Mouse (Mus musculus): ENCODE data around the gene Olfr620. TPM values are rescaled to one million over a fixed set of nuclear protein-coding genes. Genes with fewer than 3 reads are reported as not detected.

Olfr620 gene
- polyA plus RNA-seq, 1 experiment from 2014 or later, result 0.21 TPM

Small RNA genes lying within 50 kb of the gene (microRNA-seq; reads per million reads assigned to microRNA genes)
- not detected for gene Gm26506 (ENCODE audit: borderline number of aligned reads)

Other genes with a start within 250 kb of the Olfr620 start
- gene Olfr601, start 249.9 kb downstream of the Olfr620 start, polyA plus RNA-seq (2015; fragmentation: Nextera tagmentation; extraction: Ambion mirVana), result 0.22 and 0.43 TPM in 2 replicates
- gene Olfr603, start 226.4 kb downstream of the Olfr620 start, polyA plus RNA-seq (2015; fragmentation: Nextera tagmentation; extraction: Ambion mirVana), result not detected in 2 replicates
- not detected in 2 replicates for gene Usp17lc, start 197.5 kb downstream of the Olfr620 start, polyA plus RNA-seq (2015; fragmentation: Nextera tagmentation; extraction: Ambion mirVana)
- gene Olfr605, start 167.1 kb downstream of the Olfr620 start, polyA plus RNA-seq (2015; fragmentation: Nextera tagmentation; extraction: Ambion mirVana), result not detected in 2 replicates
- gene Olfr606, start 163.5 kb downstream of the Olfr620 start, polyA plus RNA-seq (2015; fragmentation: Nextera tagmentation; extraction: Ambion mirVana), result 0.16 TPM in 1 of 2 replicates, not detected in the other
- 0.18 TPM in 1 of 2 replicates, not detected in the other for gene Olfr607, start 148.4 kb downstream of the Olfr620 start, polyA plus RNA-seq (2015; fragmentation: Nextera tagmentation; extraction: Ambion mirVana)
- 0.14 and 0.25 TPM in 2 replicates for gene Olfr608, start 142.7 kb downstream of the Olfr620 start, polyA plus RNA-seq (2015; fragmentation: Nextera tagmentation; extraction: Ambion mirVana)
- not detected in 2 replicates for gene Olfr609, start 114.5 kb downstream of the Olfr620 start, polyA plus RNA-seq (2015; fragmentation: Nextera tagmentation; extraction: Ambion mirVana)
- 0.28 TPM in 1 of 2 replicates, not detected in the other for gene Olfr610, start 100.4 kb downstream of the Olfr620 start, polyA plus RNA-seq (2015; fragmentation: Nextera tagmentation; extraction: Ambion mirVana)
- not detected in 2 replicates for gene Olfr611, start 91.7 kb downstream of the Olfr620 start, polyA plus RNA-seq (2015; fragmentation: Nextera tagmentation; extraction: Ambion mirVana)
- gene Olfr612, start 69.8 kb downstream of the Olfr620 start, polyA plus RNA-seq (2015; fragmentation: Nextera tagmentation; extraction: Ambion mirVana), result 0.26 and 0.27 TPM in 2 replicates
- 0.08 and 0.11 TPM in 2 replicates for gene Olfr613, start 64.5 kb downstream of the Olfr620 start, polyA plus RNA-seq (2015; fragmentation: Nextera tagmentation; extraction: Ambion mirVana)
- 0.25 and 0.29 TPM in 2 replicates for gene Olfr615, start 56.5 kb downstream of the Olfr620 start, polyA plus RNA-seq (2015; fragmentation: Nextera tagmentation; extraction: Ambion mirVana)
- gene Olfr616, start 43.4 kb downstream of the Olfr620 start, polyA plus RNA-seq (2015; fragmentation: Nextera tagmentation; extraction: Ambion mirVana), result 0.11 TPM in 2 replicates
- gene Olfr617, start 39.5 kb downstream of the Olfr620 start, polyA plus RNA-seq (2015; fragmentation: Nextera tagmentation; extraction: Ambion mirVana), result not detected in 2 replicates
- gene Olfr618, start 22.4 kb downstream of the Olfr620 start, polyA plus RNA-seq (2015; fragmentation: Nextera tagmentation; extraction: Ambion mirVana), result 0.07 TPM in 1 of 2 replicates, not detected in the other
- gene Olfr619, start 12.0 kb downstream of the Olfr620 start, polyA plus RNA-seq (2015; fragmentation: Nextera tagmentation; extraction: Ambion mirVana), result 0.20 TPM in 1 of 2 replicates, not detected in the other
- 0.29 and 0.68 TPM in 2 replicates for gene Olfr622, start 30.2 kb upstream of the Olfr620 start, polyA plus RNA-seq (2015; fragmentation: Nextera tagmentation; extraction: Ambion mirVana)
- not detected in 2 replicates for gene Olfr623, start 51.2 kb upstream of the Olfr620 start, polyA plus RNA-seq (2015; fragmentation: Nextera tagmentation; extraction: Ambion mirVana)
- gene Olfr624, start 58.7 kb upstream of the Olfr620 start, polyA plus RNA-seq (2015; fragmentation: Nextera tagmentation; extraction: Ambion mirVana), result 0.04 and 0.07 TPM in 2 replicates
- not detected in 2 replicates for gene Olfr625-ps1, start 70.2 kb upstream of the Olfr620 start, polyA plus RNA-seq (2015; fragmentation: Nextera tagmentation; extraction: Ambion mirVana)
- 0.17 TPM in 1 of 2 replicates, not detected in the other for gene Olfr243, start 102.1 kb upstream of the Olfr620 start, polyA plus RNA-seq (2015; fragmentation: Nextera tagmentation; extraction: Ambion mirVana)
- not detected in 2 replicates for gene Olfr628, start 117.8 kb upstream of the Olfr620 start, polyA plus RNA-seq (2015; fragmentation: Nextera tagmentation; extraction: Ambion mirVana)
- 0.09 TPM in 1 of 2 replicates, not detected in the other for gene Olfr629, start 132.4 kb upstream of the Olfr620 start, polyA plus RNA-seq (2015; fragmentation: Nextera tagmentation; extraction: Ambion mirVana)
- gene Olfr630, start 144.8 kb upstream of the Olfr620 start, polyA plus RNA-seq (2015; fragmentation: Nextera tagmentation; extraction: Ambion mirVana), result not detected in 2 replicates
- 0.25 and 0.43 TPM in 2 replicates for gene Olfr69, start 159.1 kb upstream of the Olfr620 start, polyA plus RNA-seq (2015; fragmentation: Nextera tagmentation; extraction: Ambion mirVana)
- 0.12 TPM in 1 of 2 replicates, not detected in the other for gene Olfr68, start 167.2 kb upstream of the Olfr620 start, polyA plus RNA-seq (2015; fragmentation: Nextera tagmentation; extraction: Ambion mirVana)
- not detected in 2 replicates for gene Olfr67, start 179.3 kb upstream of the Olfr620 start, polyA plus RNA-seq (2015; fragmentation: Nextera tagmentation; extraction: Ambion mirVana)
- 2,578 and 3,288 TPM in 2 replicates for gene Hbb-bt, start 201.5 kb upstream of the Olfr620 start, polyA plus RNA-seq (2015; fragmentation: Nextera tagmentation; extraction: Ambion mirVana)
- gene Hbb-bs, start 215.6 kb upstream of the Olfr620 start, polyA plus RNA-seq (2015; fragmentation: Nextera tagmentation; extraction: Ambion mirVana), result 7,493 and 10,028 TPM in 2 replicates
- not detected in 2 replicates for gene Hbb-bh2, start 228.0 kb upstream of the Olfr620 start, polyA plus RNA-seq (2015; fragmentation: Nextera tagmentation; extraction: Ambion mirVana)
- gene Hbb-bh1, start 230.6 kb upstream of the Olfr620 start, polyA plus RNA-seq (2015; fragmentation: Nextera tagmentation; extraction: Ambion mirVana), result 3.0 and 4.7 TPM in 2 replicates
- gene Hbb-y, start 240.7 kb upstream of the Olfr620 start, polyA plus RNA-seq (2015; fragmentation: Nextera tagmentation; extraction: Ambion mirVana), result 296 and 441 TPM in 2 replicates